Mouse (Mus musculus) brain, embryonic 14.5 days (tissue): ENCODE data around the gene Lrrc75a.
A peak's percentile ranks its signal among the peaks of the same experiment; 100 is the strongest.

Experiments
- CTCF ChIP-seq: fragments of 200-500 bp; IDR thresholded peaks from 2 replicates; pipeline ENCODE4 v1.5.1; 2012; ENCODE audit warnings: inconsistent platforms, mild to moderate bottlenecking, moderate library complexity, borderline replicate concordance; ENCODE audit not compliant: insufficient read depth, insufficient read length; ENCODE audit errors: extremely low read depth
- POLR2A ChIP-seq: fragments of 200-500 bp; IDR thresholded peaks from 2 replicates; pipeline ENCODE4 v1.6.1; 2012; ENCODE audit warnings: mild to moderate bottlenecking, inconsistent platforms, borderline replicate concordance; ENCODE audit not compliant: poor library complexity, insufficient read depth, insufficient read length, severe bottlenecking; ENCODE audit errors: extremely low read depth

GRCm38 (mm10) chr11:62575297-62575658, 73.0 kb downstream of the Lrrc75a start:
- no peak for TF ChIP-seq POLR2A
- TF ChIP-seq CTCF = peak; percentile 96
